Mouse (Mus musculus) 3T3-L1 (cell line): ENCODE data around the gene Cops6.

Experiments used
- DNase-seq: peaks from one replicate; pipeline ENCODE4 v3.0.0-alpha.2; 2015; ENCODE audit warnings: low read depth, low spot score

Cops6 gene

GRCm38 (mm10) chr5:138187661-138188306, 26.9 kb downstream of the Cops6 start:
- peak; percentile 97 for DNase-seq

GRCm38 (mm10) chr5:138193771-138194727, 33.2 kb downstream of the Cops6 start, which contains the start of gene Mblac1:
TSS of gene Mblac1 (plus strand) at chr5:138194314.
- peak; percentile 88 for DNase-seq

- no peak for DNase-seq
Measured at GRCm38 (mm10) chr5:138194755-138195345, 34.0 kb downstream of the Cops6 start.

GRCm38 (mm10) chr5:138195463-138195862, 34.6 kb downstream of the Cops6 start:
- no peak for DNase-seq

DNA sequence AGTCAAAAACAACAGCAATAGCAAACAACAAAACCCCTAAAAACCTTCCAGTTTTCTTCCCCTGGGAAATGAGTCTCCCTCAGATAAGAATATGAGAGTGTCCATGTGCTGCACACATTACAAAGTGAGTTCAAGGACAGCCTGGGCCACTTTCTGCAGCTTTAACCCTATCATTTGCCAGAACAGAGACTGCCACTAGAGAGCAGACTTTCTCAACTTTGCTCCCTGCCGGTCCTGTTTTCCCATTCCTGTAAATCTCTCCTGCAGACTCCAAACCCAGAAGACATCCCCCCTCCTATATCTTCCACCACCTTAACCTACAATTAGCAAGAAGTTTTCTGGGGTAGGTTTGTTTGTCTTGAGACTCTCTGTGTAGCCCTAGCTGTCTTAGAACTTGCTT, 38.7 kb downstream of the Cops6 start:
- DNase-seq = peak; percentile 61

DNA sequence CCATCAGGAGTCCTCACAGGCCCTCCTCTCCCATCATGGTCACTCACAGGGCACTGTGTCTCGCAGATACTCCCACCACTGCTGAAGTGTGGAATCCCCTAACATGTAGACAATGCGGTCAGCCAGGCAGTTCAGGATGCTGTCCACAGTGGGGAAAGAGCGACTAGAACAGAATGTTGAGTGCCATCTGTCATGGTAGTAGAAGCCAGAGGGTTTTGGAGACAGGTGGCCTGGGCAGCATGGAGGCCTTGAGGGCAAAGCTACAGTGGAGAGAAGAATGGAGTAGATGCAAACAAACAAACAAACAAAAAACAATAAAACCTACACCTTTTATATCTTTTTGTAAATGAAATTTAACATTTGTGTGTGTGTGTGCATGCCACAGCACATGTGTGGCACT, 41.2 kb downstream of the Cops6 start:
- DNase-seq = no peak

DNA sequence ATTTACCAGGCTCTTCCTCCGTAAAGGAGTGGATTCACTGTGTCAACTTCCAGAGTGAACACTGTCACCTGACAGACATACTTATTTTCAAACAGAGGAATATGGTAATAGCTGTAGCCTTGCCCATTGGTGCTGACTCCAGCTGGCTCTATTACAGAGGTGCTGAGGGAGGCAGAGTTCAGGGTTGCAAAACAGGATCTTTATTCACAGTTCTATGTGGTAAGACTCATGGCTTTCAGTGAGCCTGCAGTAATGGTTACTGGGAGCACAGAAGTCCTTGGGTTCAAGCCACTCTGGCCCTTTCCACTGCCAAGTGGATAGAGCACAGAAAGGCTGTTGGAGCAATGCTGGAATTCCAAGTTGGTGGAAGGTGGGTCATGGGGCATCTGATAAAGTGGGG, 46.4 kb downstream of the Cops6 start:
- no peak for DNase-seq

GRCm38 (mm10) chr5:138207873-138208272, 47.0 kb downstream of the Cops6 start:
- no peak for DNase-seq
